Mouse (Mus musculus): Measurements from ENCODE around the gene Hic1.

Hic1 gene

DNA sequence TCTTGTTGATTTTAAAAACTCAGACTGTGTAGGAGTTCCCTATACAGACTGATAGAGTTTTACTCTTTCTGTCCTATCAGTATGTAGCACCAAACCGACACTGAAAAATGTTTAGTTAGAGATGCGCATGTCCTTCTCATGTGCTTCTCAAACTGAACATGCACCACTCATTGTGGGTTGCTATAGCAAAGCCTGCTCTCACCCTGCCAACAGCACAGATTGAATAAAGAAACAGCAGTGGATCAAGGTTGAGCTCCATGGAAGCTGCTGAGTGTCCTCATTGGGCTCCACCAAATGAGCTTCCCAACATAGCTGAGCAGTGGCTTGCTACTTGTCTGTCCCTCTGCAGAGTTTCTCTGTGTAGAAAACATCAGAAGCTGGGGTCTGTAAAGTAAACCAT is 51.2 kb downstream of the Hic1 start:
- DNase-seq (ENCODE audit: low spot score): no peak

DNA sequence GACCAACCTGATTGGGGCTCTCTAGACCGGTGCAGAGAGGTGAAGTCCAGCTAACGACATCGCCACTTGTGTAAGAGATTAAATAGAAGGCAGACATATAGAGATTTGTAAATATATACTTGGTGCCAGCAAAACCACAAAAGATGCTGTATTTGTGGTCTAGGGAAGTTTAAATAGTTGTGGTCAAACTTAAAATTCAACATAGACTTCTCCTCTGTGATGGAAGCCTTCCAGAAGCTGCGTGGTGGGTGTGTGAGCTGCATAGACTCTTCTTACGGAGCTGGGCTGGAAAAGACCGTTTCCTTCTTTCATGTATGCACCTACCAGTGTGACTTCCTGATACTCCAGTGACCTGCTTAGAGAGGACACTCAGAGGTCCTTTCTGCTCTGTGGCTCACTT is 52.9 kb downstream of the Hic1 start:
- DNase-seq (ENCODE audit: low spot score): no peak

All from lung, postnatal 25 days (tissue).